Mouse (Mus musculus) myocyte (in vitro differentiated cells): ENCODE measurements around the gene Cck. TPM values are rescaled to one million over a fixed set of nuclear protein-coding genes. Genes with fewer than 3 reads are reported as not detected.

Experiments used
- H3K27me3 ChIP-seq: one replicate; pipeline ENCODE4 v1.6.1; 2011; ENCODE audit not compliant: control insufficient read depth, insufficient read depth, insufficient read length
- H3K36me3 ChIP-seq: one replicate; pipeline ENCODE4 v1.6.1; 2011; ENCODE audit not compliant: control insufficient read depth, insufficient read depth
- H3K4me2 ChIP-seq: one replicate; pipeline ENCODE4 v1.6.1; 2011; ENCODE audit warnings: low read depth, control low read depth
- H3K4me3 ChIP-seq: one replicate; pipeline ENCODE4 v1.5.1; 2011; ENCODE audit warnings: mild to moderate bottlenecking, control low read depth, moderate library complexity
- H3K79me2 ChIP-seq: one replicate; pipeline ENCODE4 v1.6.1; 2011; ENCODE audit not compliant: control insufficient read depth, insufficient read depth
- H3ac ChIP-seq: one replicate; pipeline ENCODE4 v1.6.1; 2011; ENCODE audit not compliant: control insufficient read depth, insufficient read length
- CEBPB ChIP-seq: IDR thresholded peaks from 2 replicates; pipeline ENCODE4 v1.6.1; 2011; ENCODE audit warnings: mild to moderate bottlenecking, moderate library complexity; ENCODE audit not compliant: poor library complexity, insufficient read depth, severe bottlenecking
- E2F4 ChIP-seq: IDR thresholded peaks from one replicate; pipeline ENCODE4 v1.6.1; 2011; ENCODE audit warnings: mild to moderate bottlenecking, control low read depth, moderate library complexity; ENCODE audit not compliant: insufficient read depth
- MAX ChIP-seq: IDR thresholded peaks from one replicate; pipeline ENCODE4 v1.6.1; 2011; ENCODE audit warnings: low read depth, mild to moderate bottlenecking, control low read depth
- MYOD1 ChIP-seq, 3 experiments: IDR thresholded peaks; one replicate each; pipeline ENCODE4 v1.6.1; 2011; ENCODE audit warnings: control low read depth in 2 of 3, low read depth in 2 of 3, mild to moderate bottlenecking in 2 of 3, moderate library complexity in 1 of 3; ENCODE audit not compliant: insufficient read length in 2 of 3, control insufficient read depth in 1 of 3
- MYOG ChIP-seq, 3 experiments: IDR thresholded peaks; one replicate each; pipeline ENCODE4 v1.6.1; 2011; ENCODE audit warnings: control low read depth in 2 of 3, low read depth in 2 of 3, mild to moderate bottlenecking in 2 of 3; ENCODE audit not compliant: insufficient read length in 2 of 3, control insufficient read depth in 1 of 3, insufficient read depth in 1 of 3
- POLR2A ChIP-seq: IDR thresholded peaks from one replicate; pipeline ENCODE4 v1.6.1; 2011; ENCODE audit warnings: low read depth, mild to moderate bottlenecking, control low read depth, moderate library complexity; ENCODE audit not compliant: insufficient read length
- POLR2AphosphoS2 ChIP-seq: IDR thresholded peaks from one replicate; pipeline ENCODE4 v1.6.1; 2011; ENCODE audit warnings: low read depth, control low read depth; ENCODE audit not compliant: insufficient read length
- REST ChIP-seq: IDR thresholded peaks from one replicate; pipeline ENCODE4 v1.6.1; 2011; ENCODE audit warnings: mild to moderate bottlenecking, control low read depth, moderate library complexity; ENCODE audit not compliant: insufficient read depth, insufficient read length
- SRF ChIP-seq: IDR thresholded peaks from one replicate; pipeline ENCODE4 v1.6.1; 2011; ENCODE audit warnings: low read depth; ENCODE audit not compliant: control insufficient read depth, insufficient read length
- TCF12 ChIP-seq: IDR thresholded peaks from one replicate; pipeline ENCODE4 v1.6.1; 2011; ENCODE audit warnings: mild to moderate bottlenecking, control low read depth; ENCODE audit not compliant: poor library complexity, insufficient read depth, severe bottlenecking
- TCF3 ChIP-seq: IDR thresholded peaks from one replicate; pipeline ENCODE4 v1.6.1; 2011; ENCODE audit warnings: low read depth, control low read depth; ENCODE audit not compliant: insufficient read length
- USF1 ChIP-seq: IDR thresholded peaks from one replicate; pipeline ENCODE4 v1.6.1; 2011; ENCODE audit warnings: low read depth, mild to moderate bottlenecking, control low read depth, moderate library complexity
- polyA plus RNA-seq: library from polyadenylated mRNA; unstranded; fragments of >200 nt; fragmentation: generic; extraction: Trizol; gene quantifications from one replicate; pipeline ENCODE4 v1.2.1, GENCODE M21; 2012; ENCODE audit warnings: missing spikeins

Cck gene
- polyA plus RNA-seq, 1 experiment: 0.10 TPM

GRCm38 (mm10) chr9:121520047-121520446 lies 24.6 kb upstream of the Cck start:
- Histone ChIP-seq H3K4me2 (no peak overlapping the region), H3K27me3 (peaks cover 39% of the 10 kb centered on the region), H3K79me2 (no peaks in the 10 kb centered on the region), H3K36me3 (no peaks in the 10 kb centered on the region), H3ac (no peak overlapping the region), H3K4me3 (no peak overlapping the region)
- no peak for TF ChIP-seq TCF3
- no peak for TF ChIP-seq USF1
- TF ChIP-seq TCF12: no peak
- TF ChIP-seq SRF: no peak
- no peak for TF ChIP-seq POLR2AphosphoS2
- TF ChIP-seq POLR2A: no peak
- TF ChIP-seq MYOG (IDR thresholded peaks at IDR 0.05; ENCODE audit: control insufficient read depth in 1 of 3, insufficient read depth in 1 of 3, insufficient read length in 2 of 3, low read depth in 2 of 3): no peak
- TF ChIP-seq REST: no peak
- TF ChIP-seq CEBPB: no peak
- TF ChIP-seq MAX: no peak
- TF ChIP-seq MYOD1 (IDR thresholded peaks at IDR 0.05; ENCODE audit: control insufficient read depth in 1 of 3, insufficient read length in 2 of 3, low read depth in 2 of 3): no peak
- no peak for TF ChIP-seq E2F4

GRCm38 (mm10) chr9:121514462-121514861 lies 19.0 kb upstream of the Cck start:
- Histone ChIP-seq H3K79me2 (no peaks in the 10 kb centered on the region), H3K36me3 (no peaks in the 10 kb centered on the region), H3K4me3 (no peak overlapping the region), H3K27me3 (peaks cover 36% of the 10 kb centered on the region), H3K4me2 (no peak overlapping the region), H3ac (no peak overlapping the region)
- TF ChIP-seq TCF12: no peak

- Histone ChIP-seq H3K36me3 (no peaks in the 10 kb centered on the region), H3K4me3 (no peak overlapping the region)
- TF ChIP-seq TCF3 (no peak), SRF (no peak), E2F4 (no peak), POLR2A (no peak), MYOG (IDR thresholded peaks at IDR 0.05; ENCODE audit: control insufficient read depth in 1 of 3, insufficient read depth in 1 of 3, insufficient read length in 2 of 3, low read depth in 2 of 3) (no peak), REST (no peak), MYOD1 (IDR thresholded peaks at IDR 0.05; ENCODE audit: control insufficient read depth in 1 of 3, insufficient read length in 2 of 3, low read depth in 2 of 3) (no peak), POLR2AphosphoS2 (no peak), USF1 (no peak), MAX (no peak), TCF12 (no peak), CEBPB (no peak)
These were observed 16.4 kb upstream of the Cck start for GRCm38 (mm10) chr9:121511911-121512310.

GRCm38 (mm10) chr9:121506478-121507180 lies 11.1 kb upstream of the Cck start:
- Histone ChIP-seq H3K36me3 (no peaks in the 10 kb centered on the region), H3K4me3 (no peak overlapping the region), H3ac (no peak overlapping the region), H3K4me2 (no peak overlapping the region), H3K79me2 (no peaks in the 10 kb centered on the region), H3K27me3 (peaks cover 13% of the 10 kb centered on the region)
- TF ChIP-seq REST (no peak), POLR2AphosphoS2 (no peak), POLR2A (no peak), E2F4 (no peak), CEBPB (no peak), TCF3 (no peak), USF1 (no peak), MAX (no peak)

More at GRCm38 (mm10) chr9:121511911-121512310, 16.4 kb upstream of the Cck start:
- H3K27me3 ChIP-seq: peaks cover 31% of the 10 kb centered on the region
- no peaks in the 10 kb centered on the region for H3K79me2 ChIP-seq
- H3K4me2 ChIP-seq: no peak overlapping the region
- no peak overlapping the region for H3ac ChIP-seq

GRCm38 (mm10) chr9:121505346-121505745 lies 9.9 kb upstream of the Cck start:
- Histone ChIP-seq H3K79me2 (no peaks in the 10 kb centered on the region), H3K27me3 (peaks cover 20% of the 10 kb centered on the region), H3K36me3 (no peaks in the 10 kb centered on the region), H3K4me2 (no peak overlapping the region), H3K4me3 (no peak overlapping the region), H3ac (no peak overlapping the region)
- TF ChIP-seq MAX (no peak), USF1 (no peak), POLR2AphosphoS2 (no peak), MYOG (IDR thresholded peaks at IDR 0.05; ENCODE audit: control insufficient read depth in 1 of 3, insufficient read depth in 1 of 3, insufficient read length in 2 of 3, low read depth in 2 of 3) (no peak), TCF3 (no peak), POLR2A (no peak), REST (no peak), SRF (no peak), CEBPB (no peak), TCF12 (no peak), E2F4 (no peak), MYOD1 (IDR thresholded peaks at IDR 0.05; ENCODE audit: control insufficient read depth in 1 of 3, insufficient read length in 2 of 3, low read depth in 2 of 3) (no peak)
